Mouse (Mus musculus) bone marrow, adult 2 months (tissue): ENCODE measurements around the gene Scp2.

Experiments used
- CTCF ChIP-seq: fragments of 200-500 bp; IDR thresholded peaks from 2 replicates; pipeline ENCODE4 v1.5.1; 2011; ENCODE audit warnings: low read length, control low read depth; ENCODE audit not compliant: control insufficient read depth, insufficient read depth
- POLR2A ChIP-seq: fragments of 200-500 bp; IDR thresholded peaks from 2 replicates; pipeline ENCODE4 v1.6.1; 2011; ENCODE audit warnings: low read depth, mild to moderate bottlenecking, control low read depth, low read length, borderline replicate concordance; ENCODE audit not compliant: control insufficient read depth

DNA sequence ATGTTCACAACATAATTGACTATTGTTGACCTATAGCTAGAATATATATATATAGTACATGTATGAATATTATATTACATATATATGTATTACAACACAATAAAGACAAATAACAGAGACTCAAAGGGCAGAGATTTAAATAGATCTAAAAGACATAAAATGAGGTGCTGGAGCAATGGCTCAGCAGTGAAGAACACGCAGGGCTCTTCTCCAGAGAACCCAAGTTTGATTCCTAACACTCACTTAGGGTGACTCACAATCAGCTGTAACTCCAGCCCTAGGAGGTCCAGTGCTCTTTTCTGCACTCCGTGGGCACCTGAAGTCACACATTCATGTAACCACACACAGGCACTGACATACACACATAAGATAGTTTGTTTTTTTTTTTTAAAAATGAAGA lies 60.8 kb downstream of the Scp2 start:
- TF ChIP-seq CTCF (no peak), POLR2A (no peak)
